Mouse (Mus musculus): ENCODE measurements around the gene Jph3. TPM values are rescaled to one million over a fixed set of nuclear protein-coding genes. Genes with fewer than 3 reads are reported as not detected.

Jph3 gene
- total and polyA plus RNA-seq, 3 experiments, result 0.15 TPM; not detected in 2

Other genes starting within 250 kb of the Jph3 start
- not detected in 2 replicates for gene 1700018B08Rik, start 185.3 kb upstream of the Jph3 start, total RNA-seq (2012; rRNA removed)
- not detected for gene 1700018B08Rik, start 185.3 kb upstream of the Jph3 start, polyA plus RNA-seq (2012; ENCODE audit: insufficient read depth in 1 of 2, insufficient read length in 2 of 2, low read depth in 1 of 2, low replicate concordance in 2 of 2, missing spikeins in 1 of 2)
- gene Fbxo31, start 150.8 kb upstream of the Jph3 start, total RNA-seq (2012; rRNA removed), result 13.9 and 16.0 TPM in 2 replicates
- 10 to 100 TPM in 1 of 2 experiments, not detected in 1; 35.3 TPM for gene Fbxo31, start 150.8 kb upstream of the Jph3 start, polyA plus RNA-seq (2012; ENCODE audit: insufficient read depth in 1 of 2, insufficient read length in 2 of 2, low read depth in 1 of 2, low replicate concordance in 2 of 2, missing spikeins in 1 of 2)
- gene Map1lc3b, start 139.3 kb upstream of the Jph3 start, total RNA-seq (2012; rRNA removed), result 56.4 and 61.0 TPM in 2 replicates
- 10 to 100 TPM in 1 of 2 experiments, not detected in 1; 68.8 TPM for gene Map1lc3b, start 139.3 kb upstream of the Jph3 start, polyA plus RNA-seq (2012; ENCODE audit: insufficient read depth in 1 of 2, insufficient read length in 2 of 2, low read depth in 1 of 2, low replicate concordance in 2 of 2, missing spikeins in 1 of 2)
- 0.04 TPM in 1 of 2 replicates, not detected in the other for gene Zcchc14, start 76.7 kb upstream of the Jph3 start, total RNA-seq (2012; rRNA removed)
- gene Zcchc14, start 76.7 kb upstream of the Jph3 start, polyA plus RNA-seq (2012; ENCODE audit: insufficient read depth in 1 of 2, insufficient read length in 2 of 2, low read depth in 1 of 2, low replicate concordance in 2 of 2, missing spikeins in 1 of 2), result under 1 TPM in 1 of 2 experiments, not detected in 1; 0.11 TPM
- 49.8 and 53.7 TPM in 2 replicates for gene Klhdc4, start 99.9 kb downstream of the Jph3 start, total RNA-seq (2012; rRNA removed)
- gene Klhdc4, start 99.9 kb downstream of the Jph3 start, polyA plus RNA-seq (2012; ENCODE audit: insufficient read depth in 1 of 2, insufficient read length in 2 of 2, low read depth in 1 of 2, low replicate concordance in 2 of 2, missing spikeins in 1 of 2), result 10 to 100 TPM in 1 of 2 experiments, not detected in 1; 65.2 TPM
- gene Slc7a5, start 178.1 kb downstream of the Jph3 start, total RNA-seq (2012; rRNA removed), result 108 and 164 TPM in 2 replicates
- 100 to 1,000 TPM in 1 of 2 experiments, 10 to 100 TPM in 1; 55.0 to 263 TPM for gene Slc7a5, start 178.1 kb downstream of the Jph3 start, polyA plus RNA-seq (2012; ENCODE audit: insufficient read depth in 1 of 2, insufficient read length in 2 of 2, low read depth in 1 of 2, low replicate concordance in 2 of 2, missing spikeins in 1 of 2)
- not detected in 2 replicates for gene Car5a, start 215.3 kb downstream of the Jph3 start, total RNA-seq (2012; rRNA removed)
- under 1 TPM in 1 of 2 experiments, not detected in 1; 0.08 TPM for gene Car5a, start 215.3 kb downstream of the Jph3 start, polyA plus RNA-seq (2012; ENCODE audit: insufficient read depth in 1 of 2, insufficient read length in 2 of 2, low read depth in 1 of 2, low replicate concordance in 2 of 2, missing spikeins in 1 of 2)
- gene Banp, start 220.1 kb downstream of the Jph3 start, total RNA-seq (2012; rRNA removed), result 19.2 and 20.8 TPM in 2 replicates
- 10 to 100 TPM in 1 of 2 experiments, not detected in 1; 28.4 TPM for gene Banp, start 220.1 kb downstream of the Jph3 start, polyA plus RNA-seq (2012; ENCODE audit: insufficient read depth in 1 of 2, insufficient read length in 2 of 2, low read depth in 1 of 2, low replicate concordance in 2 of 2, missing spikeins in 1 of 2)